Mouse (Mus musculus): ENCODE measurements around the gene Tmtc2. TPM values are rescaled to one million over a fixed set of nuclear protein-coding genes. Genes with fewer than 3 reads are reported as not detected.

Tmtc2 gene
- polyA plus RNA-seq, 2 experiments from 2014 or later = 0.39 TPM; not detected in 1

- no peak for ATAC-seq
Measured at GRCm38 (mm10) chr10:105544004-105545003, 29.9 kb downstream of the Tmtc2 start.

GRCm38 (mm10) chr10:105542081-105542480 lies 32.2 kb downstream of the Tmtc2 start:
- no peak for ATAC-seq

DNA sequence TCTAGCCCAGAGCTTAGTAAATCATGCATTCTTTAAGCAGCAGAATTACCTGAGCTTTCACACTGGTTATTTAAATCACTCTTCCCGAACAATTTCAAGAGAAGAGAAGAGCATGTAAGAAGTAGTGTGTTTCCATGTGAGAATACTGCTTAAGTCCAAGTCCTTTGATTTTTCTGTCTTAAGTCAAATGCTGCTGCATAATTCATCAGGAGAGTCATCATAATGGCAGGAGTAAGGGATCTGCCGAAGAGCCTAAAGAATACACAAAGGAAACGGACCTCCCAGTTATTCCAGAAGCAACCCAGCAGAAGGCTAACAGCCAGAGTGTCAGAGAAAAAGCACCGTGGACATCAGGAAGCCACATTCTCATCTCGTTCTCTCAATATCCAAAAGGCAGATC lies 34.6 kb downstream of the Tmtc2 start:
- no peak for ATAC-seq

DNA sequence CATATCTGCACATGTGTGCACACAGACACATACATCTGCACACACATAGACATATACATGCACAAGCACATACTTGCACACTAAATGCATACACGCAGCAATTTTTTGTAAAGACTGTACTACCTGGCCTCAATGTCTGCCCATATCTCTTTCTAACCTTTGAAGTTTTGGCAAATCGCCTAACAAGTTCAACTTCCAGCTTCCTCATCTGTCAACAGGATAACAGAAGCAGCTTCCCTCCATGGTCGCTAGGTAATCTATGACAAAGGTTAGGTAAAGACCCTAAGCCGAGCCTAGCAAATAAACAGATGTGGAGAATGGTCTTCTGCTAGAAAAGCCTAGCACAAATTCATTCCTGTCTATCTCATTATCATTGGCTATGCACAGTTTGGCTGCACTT lies 37.3 kb downstream of the Tmtc2 start:
- ATAC-seq = no peak

- no peak for ATAC-seq
Measured at GRCm38 (mm10) chr10:105535848-105536247, 38.4 kb downstream of the Tmtc2 start.

DNA sequence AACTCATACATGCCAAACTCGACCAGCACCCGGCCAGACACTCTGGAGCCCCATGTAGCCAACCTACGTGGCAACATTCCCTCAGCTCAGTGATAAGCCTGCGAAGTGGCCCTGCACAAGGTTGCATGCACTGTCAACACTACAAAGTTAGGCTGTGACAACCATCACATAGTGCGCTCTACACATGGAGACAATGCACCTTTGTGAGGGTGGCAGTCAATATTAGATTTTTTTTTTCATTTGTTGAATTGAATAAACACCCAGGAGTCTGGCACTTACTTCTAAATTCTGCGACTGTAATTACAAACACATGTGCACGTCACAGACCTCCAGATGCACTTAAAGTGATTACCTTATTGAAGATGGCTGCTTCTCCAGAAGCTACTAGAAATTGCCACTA lies 41.5 kb downstream of the Tmtc2 start:
- no peak for ATAC-seq

DNA sequence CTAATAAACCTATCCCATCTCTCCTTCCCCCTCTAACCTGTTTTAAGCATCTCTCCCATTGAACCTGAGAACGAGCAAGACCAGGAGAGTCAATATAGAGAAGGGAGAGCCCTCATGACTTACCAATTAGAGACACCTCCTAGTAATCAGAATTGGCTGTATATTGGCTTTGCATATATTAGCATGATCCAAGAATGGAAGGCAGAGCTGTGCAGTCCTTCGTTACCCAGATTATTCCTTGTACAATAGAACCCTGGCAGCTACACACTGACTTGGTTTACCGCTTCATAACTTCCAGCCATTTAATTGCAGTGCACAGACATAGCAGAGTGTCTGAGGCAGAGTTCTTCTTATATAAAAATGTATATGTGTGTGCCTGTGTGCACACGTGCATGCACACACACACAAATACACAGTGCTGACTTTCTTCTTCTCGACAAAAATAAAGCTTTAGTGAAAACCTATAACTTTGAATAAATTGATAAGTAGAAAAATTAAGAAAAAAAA lies 42.2 kb downstream of the Tmtc2 start:
- no peak for ATAC-seq

- ATAC-seq = no peak
Measured at GRCm38 (mm10) chr10:105531080-105531894, 43.0 kb downstream of the Tmtc2 start.

- ATAC-seq = no peak
Measured at GRCm38 (mm10) chr10:105523405-105524088, 50.7 kb downstream of the Tmtc2 start.

- ATAC-seq = no peak
Measured at GRCm38 (mm10) chr10:105522431-105522830, 51.8 kb downstream of the Tmtc2 start.

DNA sequence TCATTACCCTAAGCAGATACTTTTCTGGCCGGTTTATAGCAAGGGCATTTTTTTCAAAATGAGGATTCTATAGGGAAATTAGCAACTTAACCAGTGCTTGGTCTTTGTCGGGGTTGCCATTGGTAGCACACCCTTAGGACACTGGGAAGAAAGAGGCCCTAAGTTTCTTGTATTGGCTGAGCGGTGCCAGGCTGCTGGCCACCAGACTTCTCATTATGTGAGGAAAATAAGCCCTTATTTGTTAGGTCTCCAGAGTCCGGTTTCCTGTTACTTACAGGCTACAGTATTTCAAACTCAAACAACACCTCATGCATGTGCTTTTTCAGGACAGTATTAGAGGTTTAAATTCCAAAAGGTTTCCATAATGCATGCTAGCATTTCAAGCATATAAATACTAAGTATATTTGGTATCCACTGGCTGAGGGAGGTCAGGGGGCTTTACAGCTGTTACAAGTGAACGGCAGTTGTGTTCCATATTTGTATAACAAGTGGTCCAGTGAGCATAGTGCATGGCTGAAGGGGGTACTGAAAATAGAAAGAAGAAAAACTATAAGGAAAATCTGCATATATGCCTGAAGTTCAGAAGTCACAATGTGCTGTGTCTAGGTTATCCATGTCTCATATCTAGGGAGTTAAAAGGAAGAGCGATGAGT lies 55.0 kb downstream of the Tmtc2 start:
- no peak for ATAC-seq

- no peak for ATAC-seq
Measured at GRCm38 (mm10) chr10:105518144-105518543, 56.1 kb downstream of the Tmtc2 start.

GRCm38 (mm10) chr10:105513777-105514322 lies 60.4 kb downstream of the Tmtc2 start:
- no peak for ATAC-seq

DNA sequence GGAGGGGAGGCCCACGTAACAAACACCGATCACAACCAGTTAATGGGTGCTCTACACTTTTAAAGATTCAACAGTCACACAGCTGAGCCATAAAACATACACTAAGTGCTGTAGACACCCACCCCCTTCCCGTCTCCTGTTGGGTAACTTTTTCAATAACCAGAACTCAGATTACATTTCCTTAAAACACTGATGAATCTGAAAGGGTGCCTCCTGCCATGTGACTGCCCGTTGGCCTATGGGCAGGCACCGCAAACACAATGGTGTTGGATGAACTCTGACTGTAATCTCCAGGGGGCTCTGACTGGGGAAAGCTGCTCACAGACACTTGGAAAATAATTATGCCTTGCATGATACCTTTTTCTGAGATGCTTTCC lies 64.4 kb downstream of the Tmtc2 start:
- no peak for ATAC-seq

GRCm38 (mm10) chr10:105509146-105509895 lies 64.9 kb downstream of the Tmtc2 start:
- no peak for ATAC-seq

- ATAC-seq = no peak
Measured at GRCm38 (mm10) chr10:105507982-105508786, 66.1 kb downstream of the Tmtc2 start.

DNA sequence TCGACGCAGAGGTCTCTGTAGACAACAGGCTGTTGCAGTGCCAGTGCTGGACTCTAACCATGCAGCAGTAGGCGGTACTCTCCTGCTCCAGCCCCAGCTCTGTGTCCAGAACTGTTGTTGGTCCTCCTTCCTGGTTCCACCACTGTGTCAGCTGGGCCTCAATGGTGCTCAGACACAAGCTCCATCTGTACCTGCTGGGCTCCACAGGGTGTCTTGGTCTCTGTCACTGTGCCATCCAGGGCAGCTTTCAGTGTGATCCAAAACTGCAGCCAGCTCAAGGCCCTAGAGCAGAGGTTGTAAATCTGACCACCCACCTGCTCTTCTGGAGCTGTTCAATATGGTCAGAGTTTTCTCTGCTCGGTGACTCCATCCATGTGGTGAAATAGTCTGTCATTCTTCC lies 68.2 kb downstream of the Tmtc2 start:
- no peak for ATAC-seq

DNA sequence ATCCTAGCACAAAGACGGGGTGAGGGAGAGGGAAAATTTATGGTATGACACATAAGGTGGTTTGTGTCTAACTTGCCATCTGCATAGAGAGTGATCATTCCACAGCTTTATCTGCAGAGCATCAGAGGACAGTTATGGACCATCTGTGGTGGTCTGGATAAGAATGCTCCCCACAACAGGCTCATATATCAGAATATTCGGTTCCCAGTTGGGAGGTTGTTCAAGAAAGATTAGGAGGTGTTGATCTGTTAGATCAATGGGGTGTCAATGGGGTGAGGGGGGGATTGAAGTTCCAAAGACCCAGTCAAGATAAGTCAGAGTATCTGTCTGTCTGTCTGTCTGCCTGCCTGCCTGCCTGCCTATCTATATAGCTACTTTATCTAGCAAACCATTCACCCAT lies 69.8 kb downstream of the Tmtc2 start:
- ATAC-seq = no peak

DNA sequence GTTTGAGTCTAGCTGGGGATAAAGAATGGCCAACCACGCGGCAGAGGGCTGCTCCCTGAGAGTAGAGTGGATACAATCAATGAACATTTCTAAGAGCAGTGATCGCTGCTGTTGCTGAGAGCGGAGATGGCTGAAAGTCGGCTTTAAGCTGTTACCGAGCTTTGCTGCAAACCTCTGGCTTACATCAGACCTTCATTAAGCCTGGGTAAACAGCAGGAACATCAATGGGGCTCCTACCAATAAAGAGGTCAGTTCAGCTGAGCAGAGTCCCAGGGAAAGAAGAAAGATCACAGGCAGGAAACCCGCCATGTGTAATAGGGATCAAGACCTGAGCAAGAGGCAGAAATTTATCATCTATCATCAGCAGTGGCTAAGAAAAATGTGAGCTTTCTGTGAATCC lies 72.5 kb downstream of the Tmtc2 start:
- no peak for ATAC-seq

DNA sequence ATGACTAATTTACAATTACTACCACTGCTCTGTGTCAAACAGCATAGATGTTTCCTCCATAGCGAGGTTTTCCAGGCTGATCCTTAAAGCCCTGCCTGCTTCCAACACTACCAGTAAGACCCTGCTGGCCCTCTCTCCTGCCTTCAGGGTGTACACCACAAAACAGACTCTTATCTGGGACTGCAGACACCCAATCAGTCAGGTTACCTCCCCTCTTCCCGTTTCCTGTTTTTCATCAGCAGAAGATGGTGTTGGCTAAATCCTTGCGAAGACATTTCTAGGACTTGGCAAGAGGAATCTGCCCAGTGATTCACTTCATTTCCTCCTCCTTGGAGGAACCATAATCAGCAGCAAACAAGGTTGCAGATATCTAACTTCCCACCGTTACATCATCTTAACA lies 73.8 kb downstream of the Tmtc2 start:
- ATAC-seq = no peak
